Mouse (Mus musculus): ENCODE results near the gene Pea15a. TPM values are rescaled to one million over a fixed set of nuclear protein-coding genes. Genes with fewer than 3 reads are reported as not detected.
A peak's percentile ranks its signal among the peaks of the same experiment; 100 is the strongest.
"Not testable (repeated sequence)": the region's sequence is repeated elsewhere in the genome, so short reads cannot be mapped to it uniquely, and the experiment has no call there.

Pea15a gene
- polyA plus RNA-seq (2012; fragmentation: generic; extraction: Trizol): 120 TPM

GRCm38 (mm10) chr1:172206141-172206917 is at the start of gene Pea15a:
Gene Pea15a (minus strand): TSS chr1:172206804.
- H3K4me3 ChIP-seq: peak within 1 kb of the TSS; percentile 68
- H3K27me3 ChIP-seq (ENCODE audit: control insufficient read depth, insufficient read depth, insufficient read length): no peaks in the 10 kb centered on the region
- peak within 1 kb of the TSS; percentile 88 for H3K4me2 ChIP-seq (ENCODE audit: low read depth)
- peak within 1 kb of the TSS; percentile 38 for H3ac ChIP-seq (ENCODE audit: control insufficient read depth, insufficient read length)
- H3K36me3 ChIP-seq (ENCODE audit: control insufficient read depth, insufficient read depth): no peaks in the 10 kb centered on the region
- peak; percentile 59 for TF ChIP-seq POLR2AphosphoS2 (IDR thresholded peaks at IDR 0.05; ENCODE audit: insufficient read length, low read depth)
- TF ChIP-seq POLR2A (IDR thresholded peaks at IDR 0.05; ENCODE audit: insufficient read length, low read depth): peak; percentile 80
- no peak for TF ChIP-seq E2F4 (IDR thresholded peaks at IDR 0.05; ENCODE audit: insufficient read depth)
- TF ChIP-seq USF1 (IDR thresholded peaks at IDR 0.05; ENCODE audit: low read depth): no peak
- peaks cover 10% of the 10 kb centered on the region for H3K79me2 ChIP-seq (ENCODE audit: control insufficient read depth, insufficient read depth)

GRCm38 (mm10) chr1:172247679-172248078 is 41.1 kb upstream of the Pea15a start:
- no peak overlapping the region for H3ac ChIP-seq (ENCODE audit: control insufficient read depth, insufficient read length)
- H3K4me3 ChIP-seq: no peak overlapping the region
- no peaks in the 10 kb centered on the region for H3K79me2 ChIP-seq (ENCODE audit: control insufficient read depth, insufficient read depth)
- TF ChIP-seq MYOG (IDR thresholded peaks at IDR 0.05; ENCODE audit: control insufficient read depth in 1 of 3, insufficient read depth in 1 of 3, insufficient read length in 2 of 3, low read depth in 2 of 3) (peak in 1 of 3 experiments; percentile 21), TCF3 (IDR thresholded peaks at IDR 0.05; ENCODE audit: insufficient read length, low read depth) (no peak)
- no peaks in the 10 kb centered on the region for H3K27me3 ChIP-seq (ENCODE audit: control insufficient read depth, insufficient read depth, insufficient read length)
- H3K36me3 ChIP-seq (ENCODE audit: control insufficient read depth, insufficient read depth): no peaks in the 10 kb centered on the region
- no peak overlapping the region for H3K4me2 ChIP-seq (ENCODE audit: low read depth)

GRCm38 (mm10) chr1:172247216-172247615 is 40.6 kb upstream of the Pea15a start:
- no peak overlapping the region for H3K4me3 ChIP-seq
- H3K36me3 ChIP-seq (ENCODE audit: control insufficient read depth, insufficient read depth): no peaks in the 10 kb centered on the region
- no peaks in the 10 kb centered on the region for H3K79me2 ChIP-seq (ENCODE audit: control insufficient read depth, insufficient read depth)
- no peak overlapping the region for H3K4me2 ChIP-seq (ENCODE audit: low read depth)
- TF ChIP-seq TCF12 (IDR thresholded peaks at IDR 0.05; ENCODE audit: insufficient read depth, poor library complexity, severe bottlenecking): no peak
- no peak for TF ChIP-seq REST (IDR thresholded peaks at IDR 0.05; ENCODE audit: insufficient read depth, insufficient read length)
- TF ChIP-seq MAX (IDR thresholded peaks at IDR 0.05; ENCODE audit: low read depth): no peak
- no peak for TF ChIP-seq MYOG (IDR thresholded peaks at IDR 0.05; ENCODE audit: control insufficient read depth in 1 of 3, insufficient read depth in 1 of 3, insufficient read length in 2 of 3, low read depth in 2 of 3)
- no peak for TF ChIP-seq POLR2A (IDR thresholded peaks at IDR 0.05; ENCODE audit: insufficient read length, low read depth)
- no peak for TF ChIP-seq USF1 (IDR thresholded peaks at IDR 0.05; ENCODE audit: low read depth)
- TF ChIP-seq CEBPB (IDR thresholded peaks at IDR 0.05; ENCODE audit: insufficient read depth, poor library complexity, severe bottlenecking): no peak
- no peak overlapping the region for H3ac ChIP-seq (ENCODE audit: control insufficient read depth, insufficient read length)
- no peaks in the 10 kb centered on the region for H3K27me3 ChIP-seq (ENCODE audit: control insufficient read depth, insufficient read depth, insufficient read length)

- H3ac ChIP-seq (ENCODE audit: control insufficient read depth, insufficient read length); H3K27me3 ChIP-seq (ENCODE audit: control insufficient read depth, insufficient read depth, insufficient read length); H3K79me2 ChIP-seq (ENCODE audit: control insufficient read depth, insufficient read depth); H3K36me3 ChIP-seq (ENCODE audit: control insufficient read depth, insufficient read depth); H3K4me3 ChIP-seq; H3K4me2 ChIP-seq (ENCODE audit: low read depth): not testable (repeated sequence)
- TF ChIP-seq MYOG (IDR thresholded peaks at IDR 0.05; ENCODE audit: control insufficient read depth in 1 of 3, insufficient read depth in 1 of 3, insufficient read length in 2 of 3, low read depth in 2 of 3): peak in 2 of 3 experiments; percentile 11 to 30
Measured at GRCm38 (mm10) chr1:172244645-172245044, 38.0 kb upstream of the Pea15a start.

GRCm38 (mm10) chr1:172243547-172244205 is 37.1 kb upstream of the Pea15a start:
- no peaks in the 10 kb centered on the region for H3K27me3 ChIP-seq (ENCODE audit: control insufficient read depth, insufficient read depth, insufficient read length)
- no peaks in the 10 kb centered on the region for H3K79me2 ChIP-seq (ENCODE audit: control insufficient read depth, insufficient read depth)
- no peak overlapping the region for H3ac ChIP-seq (ENCODE audit: control insufficient read depth, insufficient read length)
- H3K4me2 ChIP-seq (ENCODE audit: low read depth): peak overlapping the region; percentile 68
- no peaks in the 10 kb centered on the region for H3K36me3 ChIP-seq (ENCODE audit: control insufficient read depth, insufficient read depth)
- TF ChIP-seq REST (IDR thresholded peaks at IDR 0.05; ENCODE audit: insufficient read depth, insufficient read length): no peak
- no peak for TF ChIP-seq TCF12 (IDR thresholded peaks at IDR 0.05; ENCODE audit: insufficient read depth, poor library complexity, severe bottlenecking)
- TF ChIP-seq POLR2A (IDR thresholded peaks at IDR 0.05; ENCODE audit: insufficient read length, low read depth): no peak
- TF ChIP-seq MYOD1 (IDR thresholded peaks at IDR 0.05; ENCODE audit: control insufficient read depth in 1 of 3, insufficient read length in 2 of 3, low read depth in 2 of 3): peak in 2 of 3 experiments; percentile 53 to 54
- TF ChIP-seq E2F4 (IDR thresholded peaks at IDR 0.05; ENCODE audit: insufficient read depth): no peak
- no peak for TF ChIP-seq MAX (IDR thresholded peaks at IDR 0.05; ENCODE audit: low read depth)
- TF ChIP-seq CEBPB (IDR thresholded peaks at IDR 0.05; ENCODE audit: insufficient read depth, poor library complexity, severe bottlenecking): no peak
- H3K4me3 ChIP-seq: no peak overlapping the region

- no peaks in the 10 kb centered on the region for H3K36me3 ChIP-seq (ENCODE audit: control insufficient read depth, insufficient read depth)
- TF ChIP-seq TCF3 (IDR thresholded peaks at IDR 0.05; ENCODE audit: insufficient read length, low read depth): no peak
- no peak for TF ChIP-seq REST (IDR thresholded peaks at IDR 0.05; ENCODE audit: insufficient read depth, insufficient read length)
- TF ChIP-seq POLR2AphosphoS2 (IDR thresholded peaks at IDR 0.05; ENCODE audit: insufficient read length, low read depth): no peak
- TF ChIP-seq POLR2A (IDR thresholded peaks at IDR 0.05; ENCODE audit: insufficient read length, low read depth): no peak
- TF ChIP-seq MYOG (IDR thresholded peaks at IDR 0.05; ENCODE audit: control insufficient read depth in 1 of 3, insufficient read depth in 1 of 3, insufficient read length in 2 of 3, low read depth in 2 of 3): peak in 1 of 3 experiments; percentile 32
- TF ChIP-seq USF1 (IDR thresholded peaks at IDR 0.05; ENCODE audit: low read depth): no peak
- TF ChIP-seq TCF12 (IDR thresholded peaks at IDR 0.05; ENCODE audit: insufficient read depth, poor library complexity, severe bottlenecking): no peak
- TF ChIP-seq CEBPB (IDR thresholded peaks at IDR 0.05; ENCODE audit: insufficient read depth, poor library complexity, severe bottlenecking): 0 out of 2 replicates have a peak, but pooled peaks have one; percentile 20
- no peak for TF ChIP-seq MYOD1 (IDR thresholded peaks at IDR 0.05; ENCODE audit: control insufficient read depth in 1 of 3, insufficient read length in 2 of 3, low read depth in 2 of 3)
- H3K27me3 ChIP-seq (ENCODE audit: control insufficient read depth, insufficient read depth, insufficient read length): no peaks in the 10 kb centered on the region
- no peaks in the 10 kb centered on the region for H3K79me2 ChIP-seq (ENCODE audit: control insufficient read depth, insufficient read depth)
- no peak overlapping the region for H3K4me3 ChIP-seq
- no peak overlapping the region for H3ac ChIP-seq (ENCODE audit: control insufficient read depth, insufficient read length)
- H3K4me2 ChIP-seq (ENCODE audit: low read depth): peak overlapping the region; percentile 68
Measured at GRCm38 (mm10) chr1:172242401-172242800, 35.8 kb upstream of the Pea15a start.
